Mouse (Mus musculus) testis, postnatal 14 days (tissue): ENCODE results near the gene Txlna.
A peak's percentile ranks its signal among the peaks of the same experiment; 100 is the strongest.

Experiments used
- DNase-seq: peaks from one replicate; pipeline ENCODE4 v3.0.0; 2021; ENCODE audit warnings: low spot score

The Txlna gene

DNA sequence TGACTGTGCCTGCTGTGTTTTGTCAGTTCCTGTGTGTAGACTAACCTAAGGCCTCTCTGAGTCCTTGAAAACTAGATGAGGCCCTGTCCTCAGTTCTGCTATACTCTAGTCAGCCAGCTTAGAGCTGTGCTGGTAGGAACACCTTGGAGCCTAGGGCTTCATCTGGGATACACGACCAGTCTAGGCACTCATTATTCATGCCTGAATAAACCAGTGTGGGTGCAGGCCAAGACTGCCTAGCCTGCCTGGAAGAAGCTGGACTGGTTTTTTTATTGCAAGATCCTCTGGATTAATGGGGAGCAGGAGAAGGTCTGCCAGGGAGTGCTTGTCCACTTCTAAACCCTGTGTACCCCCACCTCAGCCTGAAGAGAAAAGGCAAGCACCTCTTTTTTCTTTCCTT, 53.9 kb downstream of the Txlna start:
- no peak for DNase-seq

DNA sequence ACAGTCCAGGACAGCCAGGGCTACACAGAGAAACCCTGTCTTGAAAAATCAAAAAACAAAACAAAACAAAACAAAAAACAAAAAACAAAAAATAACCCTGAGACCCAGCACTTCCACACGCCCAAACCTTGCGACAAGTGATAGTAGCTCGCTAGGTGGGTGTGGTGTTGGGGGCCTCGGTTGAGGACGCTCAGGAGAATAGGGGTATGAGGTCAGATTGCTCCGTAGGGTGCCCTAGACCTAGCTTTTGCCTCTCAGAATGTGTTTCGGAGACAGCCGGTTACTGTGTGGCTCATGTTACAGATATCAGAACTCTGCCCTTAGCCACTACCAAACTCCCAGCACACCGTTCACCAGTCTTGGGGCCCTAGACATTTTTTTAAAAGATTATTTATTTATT, 55.1 kb downstream of the Txlna start:
- no peak for DNase-seq

DNA sequence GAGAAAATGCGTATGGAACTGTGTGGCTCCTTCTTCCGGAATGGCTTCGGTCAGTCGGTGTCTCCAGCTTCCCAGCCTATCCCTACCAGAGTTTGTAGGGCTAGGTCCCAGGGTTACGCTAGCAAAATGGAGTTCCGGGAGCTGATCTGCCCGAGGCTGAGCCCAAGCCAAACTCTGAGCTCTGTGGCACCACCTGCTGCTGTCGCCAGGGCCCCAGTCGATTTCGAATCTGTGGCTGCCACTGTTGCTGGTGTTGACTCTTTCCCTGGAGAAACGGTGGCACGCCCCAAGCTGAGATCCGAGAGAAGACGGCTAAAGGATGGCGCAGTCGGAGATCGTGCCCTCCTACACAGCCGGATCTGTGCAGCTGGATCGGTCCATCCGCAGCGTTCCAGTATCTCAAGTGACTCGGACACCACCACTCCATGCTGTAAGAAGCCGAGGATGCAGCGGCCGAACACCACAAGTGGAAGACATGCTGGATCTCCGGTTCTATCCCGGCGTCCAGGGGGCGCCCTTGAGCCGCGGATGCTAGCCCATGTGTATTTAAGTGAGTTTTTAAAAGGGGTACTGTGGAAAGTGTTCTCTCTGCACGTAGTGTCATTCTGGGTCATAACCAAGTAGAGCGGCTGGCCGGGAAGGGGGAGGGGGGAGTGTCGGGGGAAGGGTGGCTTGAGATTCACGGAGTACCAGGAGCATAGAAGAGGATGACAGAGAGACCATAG, 55.8 kb downstream of the Txlna start:
- peak; percentile 76 for DNase-seq

DNA sequence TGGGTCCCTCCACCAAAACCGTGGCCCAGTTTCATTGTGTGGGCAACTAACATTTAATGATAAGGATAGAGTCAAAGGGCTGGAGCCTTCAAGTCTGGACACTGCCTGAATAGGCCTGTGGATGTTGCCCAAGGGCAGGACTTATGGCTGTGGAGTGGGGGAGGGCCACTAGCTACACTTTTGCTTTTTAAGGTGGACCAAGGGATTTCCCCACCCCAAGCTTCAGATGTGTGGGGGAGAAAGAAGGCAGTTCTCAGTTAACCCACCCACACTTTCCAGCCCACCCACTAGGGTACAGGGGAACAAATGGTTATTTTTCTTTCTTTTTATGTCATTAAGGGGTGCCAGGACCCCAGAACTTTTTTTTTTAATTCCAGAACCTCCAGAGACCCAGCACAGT, 56.5 kb downstream of the Txlna start:
- DNase-seq: no peak

DNA sequence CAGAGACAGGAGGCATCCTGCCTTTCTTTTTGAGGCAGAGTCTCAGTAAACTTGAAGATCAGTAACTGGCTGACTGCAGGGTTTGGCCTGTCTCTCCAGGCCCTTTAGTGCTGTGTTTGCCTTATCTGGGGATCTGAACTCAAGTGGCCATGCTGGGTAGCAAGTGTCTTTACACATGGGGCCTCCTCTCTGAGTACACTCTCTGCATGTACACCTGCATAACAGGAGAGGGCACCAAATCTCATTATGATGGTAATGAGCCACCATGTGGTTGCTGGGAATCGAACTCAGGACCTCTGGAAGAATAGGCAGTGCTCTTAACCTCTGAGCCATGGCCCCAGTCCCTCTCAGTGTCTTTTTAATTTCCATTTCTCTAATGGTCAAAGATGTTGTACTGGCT, 58.6 kb downstream of the Txlna start:
- no peak for DNase-seq

DNA sequence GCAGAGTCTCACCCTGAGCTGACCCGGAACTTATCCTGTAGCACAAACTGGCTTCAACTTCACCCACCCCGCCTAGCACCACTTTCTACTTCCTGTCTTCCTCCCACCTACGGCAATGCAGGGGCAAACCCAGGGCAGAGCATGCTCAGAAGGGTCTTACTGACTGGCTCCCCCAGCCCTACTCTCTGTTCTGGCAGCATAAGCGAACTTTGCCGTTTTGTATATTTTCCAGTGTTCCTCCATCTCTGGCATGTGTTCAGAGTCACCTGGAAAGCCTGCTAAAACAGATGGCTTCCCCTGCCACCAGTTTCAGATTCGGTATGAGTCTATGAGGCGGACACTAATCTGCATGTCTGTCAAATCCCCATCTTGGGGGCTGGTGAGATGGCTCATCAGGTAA, 60.5 kb downstream of the Txlna start:
- no peak for DNase-seq

DNA sequence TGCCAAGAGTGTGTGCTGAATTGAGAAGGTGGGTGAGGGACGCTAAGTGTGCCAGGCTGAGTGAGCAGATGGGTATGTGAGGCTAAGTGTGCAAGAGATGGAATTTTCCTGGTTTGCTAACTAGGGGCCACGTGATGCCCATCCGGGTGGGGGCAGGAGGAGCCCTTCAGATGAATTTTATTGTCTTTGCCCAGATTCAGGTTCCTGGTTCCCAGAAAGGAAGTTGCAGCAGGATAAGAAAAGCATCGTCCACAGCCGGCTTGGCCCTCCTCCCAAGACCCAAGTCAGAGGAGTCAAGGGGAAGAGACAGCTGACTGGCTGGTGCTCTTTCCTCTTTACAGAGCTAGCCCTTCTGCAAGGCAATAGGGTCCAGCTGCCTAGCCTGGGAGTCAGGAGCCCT, 62.4 kb downstream of the Txlna start, which contains the start of gene Fam167b:
TSS of gene Fam167b (minus strand) at position 84 of the 400 bp plus-strand sequence.
- DNase-seq: no peak

DNA sequence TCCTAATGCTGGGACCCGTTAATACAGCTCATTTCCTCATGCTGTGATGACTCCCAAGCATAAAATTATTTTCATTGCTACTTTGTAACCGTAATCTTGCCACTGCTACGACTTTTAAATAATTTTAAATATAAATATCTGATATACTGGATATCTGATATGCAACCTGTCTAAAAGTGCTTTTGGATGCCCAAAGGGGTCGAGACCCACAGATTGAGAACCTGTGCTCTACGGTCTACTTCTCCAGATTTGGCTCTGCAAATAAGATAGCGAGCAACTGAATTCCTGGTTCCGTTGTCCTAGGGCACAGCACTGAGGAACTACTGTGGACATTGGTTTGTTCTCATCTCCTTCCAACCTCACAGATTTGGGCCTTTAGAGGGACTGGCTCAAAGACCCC, 63.2 kb downstream of the Txlna start:
- no peak for DNase-seq

DNA sequence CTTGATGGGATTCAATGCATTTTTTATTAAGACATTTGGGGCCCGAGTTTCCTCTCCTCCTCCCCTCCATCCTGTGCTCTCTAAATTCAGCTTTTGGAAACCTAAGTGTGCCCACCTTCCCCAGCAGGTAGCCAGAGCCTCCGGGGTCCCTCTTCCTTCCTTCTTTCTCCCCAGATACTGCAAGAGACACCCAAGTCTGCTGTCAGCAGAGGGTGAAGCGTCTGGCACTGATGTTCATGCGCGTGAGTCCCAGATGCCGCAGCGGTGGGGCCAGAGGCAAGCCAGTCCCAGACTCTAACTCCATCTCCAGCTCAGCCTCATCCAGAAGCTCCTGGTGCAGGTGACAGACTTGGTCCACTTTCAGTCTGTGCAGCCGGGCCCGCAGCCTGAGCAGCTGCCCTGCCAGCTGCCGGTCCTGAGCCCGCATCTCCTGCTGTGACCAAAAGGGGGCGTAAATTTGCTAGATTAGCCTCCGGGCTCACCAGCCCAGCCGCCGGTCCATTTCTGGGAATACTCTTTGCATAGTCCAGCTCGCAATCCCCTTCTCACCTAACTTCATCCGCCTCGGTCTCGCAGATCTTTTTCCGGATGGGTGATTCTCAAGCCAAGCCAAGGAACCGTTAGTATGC, 63.9 kb downstream of the Txlna start:
- DNase-seq: peak; percentile 60
